Mouse (Mus musculus) heart, adult 18-20 months (tissue): ENCODE data around the gene Six4. TPM values are rescaled to one million over a fixed set of nuclear protein-coding genes. Genes with fewer than 3 reads are reported as not detected.
"Not testable (repeated sequence)": the region's sequence is repeated elsewhere in the genome, so short reads cannot be mapped to it uniquely, and the experiment has no call there.

ENCODE experiments used
- DNase-seq, 2 experiments: peaks; one replicate each; pipeline ENCODE4 v3.0.0; 2021 to 2022; ENCODE audit warnings: mixed read lengths in 1 of 2
- total RNA-seq, 2 experiments: library from RNA; stranded (reverse); gene quantifications; 2 replicates each; pipeline ENCODE4 v1.2.3; 2021

Gene Six4
- total RNA-seq, 2 experiments from 2014 or later = 4.1 to 4.6 TPM

- no peak for DNase-seq
These were observed 24.8 kb downstream of the Six4 start for GRCm38 (mm10) chr12:73088500-73088899.

GRCm38 (mm10) chr12:73087086-73087485 lies 26.2 kb downstream of the Six4 start:
- DNase-seq = no peak

- no peak for DNase-seq
These were observed 27.3 kb downstream of the Six4 start for GRCm38 (mm10) chr12:73085739-73086630.

- no peak for DNase-seq
These were observed 29.5 kb downstream of the Six4 start for GRCm38 (mm10) chr12:73083773-73084172.

- DNase-seq = not testable (repeated sequence)
These were observed 31.4 kb downstream of the Six4 start for GRCm38 (mm10) chr12:73081828-73082227.

GRCm38 (mm10) chr12:73060805-73061410 lies 52.3 kb downstream of the Six4 start:
- DNase-seq = peak in 1 of 2 experiments; percentile 22

GRCm38 (mm10) chr12:73057492-73057891 lies 55.8 kb downstream of the Six4 start:
- no peak for DNase-seq

- DNase-seq = no peak
These were observed 57.8 kb downstream of the Six4 start for GRCm38 (mm10) chr12:73055451-73055850.

- no peak for DNase-seq
These were observed 58.6 kb downstream of the Six4 start for GRCm38 (mm10) chr12:73054576-73055185.

- DNase-seq = peak; percentile 83 to 91
These were observed 59.5 kb downstream of the Six4 start, which contains the start of gene Six1 for GRCm38 (mm10) chr12:73053668-73054241. TSS of gene Six1 (minus strand) at chr12:73053887.

- DNase-seq = peak in 1 of 2 experiments; percentile 44
These were observed 60.3 kb downstream of the Six4 start for GRCm38 (mm10) chr12:73052651-73053591.

GRCm38 (mm10) chr12:73052036-73052650 lies 61.1 kb downstream of the Six4 start:
- peak in 1 of 2 experiments; percentile 13 for DNase-seq

- peak in 1 of 2 experiments; percentile 16 for DNase-seq
These were observed 62.3 kb downstream of the Six4 start for GRCm38 (mm10) chr12:73050811-73051580.

- DNase-seq = no peak
These were observed 63.0 kb downstream of the Six4 start for GRCm38 (mm10) chr12:73050305-73050704.

Other genes starting within 250 kb of the Six4 start
- not detected for gene Six6, start 173.6 kb downstream of the Six4 start, total RNA-seq
- 1 to 10 TPM in 1 of 2 experiments, under 1 TPM in 1; 0.62 to 1.0 TPM for gene 4930447C04Rik, start 172.7 kb downstream of the Six4 start, total RNA-seq
- 1 to 10 TPM; 1.6 to 2.0 TPM for gene Six1, start 59.6 kb downstream of the Six4 start, total RNA-seq
- gene Mnat1, start 10.3 kb upstream of the Six4 start, total RNA-seq = 10 to 100 TPM; 18.1 to 20.5 TPM
- 10 to 100 TPM; 52.1 to 56.9 TPM for gene Trmt5, start 173.3 kb upstream of the Six4 start, total RNA-seq
- 1 to 10 TPM; 3.6 to 4.0 TPM for gene Slc38a6, start 173.3 kb upstream of the Six4 start, total RNA-seq